Mouse (Mus musculus) megakaryocyte, adult 5-6 weeks (primary cell): Measurements from ENCODE around the gene Ifi213. TPM values are rescaled to one million over a fixed set of nuclear protein-coding genes. Genes with fewer than 3 reads are reported as not detected.
A peak's percentile ranks its signal among the peaks of the same experiment; 100 is the strongest.
"Not testable (repeated sequence)": the region's sequence is repeated elsewhere in the genome, so short reads cannot be mapped to it uniquely, and the experiment has no call there.

Experiments
- ATAC-seq: 2 replicates; pipeline ENCODE4 v1.8.0; 2016; ENCODE audit warnings: mild to moderate bottlenecking, inconsistent platforms; ENCODE audit not compliant: poor library complexity, severe bottlenecking
- total RNA-seq, 2 experiments: library from RNA; stranded (forward) in 1 of 2; stranded (reverse) in 1 of 2; fragments of 153-499, 151-499 nt in 1 of 2; fragments of 221-1000, 200-1000 nt in 1 of 2; gene quantifications; 2 replicates each; pipeline versions ENCODE4 v1.2.3 to v1.2.4; 2015 to 2017

Gene Ifi213
- 26.1 and 30.0 TPM in 2 replicates for total RNA-seq (2015)
- total RNA-seq (2017), result 20.0 and 30.5 TPM in 2 replicates

DNA sequence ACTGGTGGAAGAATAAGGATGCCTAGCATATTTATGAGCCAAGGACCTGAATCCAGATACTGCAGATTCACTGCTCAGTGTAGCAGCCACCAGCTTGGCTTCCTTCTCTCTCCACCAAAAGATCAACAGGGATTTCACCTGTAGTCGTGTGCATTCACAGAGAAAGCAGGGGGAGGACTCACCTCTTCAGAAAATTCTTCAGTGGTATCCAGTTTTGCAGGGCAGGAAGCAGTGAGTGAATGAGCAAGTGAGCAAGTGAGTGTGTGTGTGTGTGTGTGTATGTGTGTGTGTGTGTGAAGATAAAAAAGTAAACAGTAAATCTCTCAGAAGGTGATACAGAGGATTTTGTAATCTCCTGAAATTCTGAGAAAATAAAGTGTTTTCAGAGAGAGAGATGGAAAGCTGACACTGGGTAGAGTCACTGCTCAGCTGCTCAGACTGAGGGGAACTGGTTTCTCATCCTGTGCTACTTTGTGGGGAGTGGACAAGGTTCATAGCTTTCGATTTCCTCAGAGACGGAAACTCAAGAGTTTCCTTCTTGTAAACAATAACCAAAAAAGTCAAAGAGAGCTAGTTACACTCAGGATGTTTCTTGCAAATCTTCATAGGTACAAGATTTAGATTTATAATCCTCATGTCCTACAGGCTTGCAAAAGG lies at the start of gene Ifi213:
Ifi213 (minus strand) TSS at position 437 of the 657 bp plus-strand sequence.
- ATAC-seq, result peak; percentile 83

DNA sequence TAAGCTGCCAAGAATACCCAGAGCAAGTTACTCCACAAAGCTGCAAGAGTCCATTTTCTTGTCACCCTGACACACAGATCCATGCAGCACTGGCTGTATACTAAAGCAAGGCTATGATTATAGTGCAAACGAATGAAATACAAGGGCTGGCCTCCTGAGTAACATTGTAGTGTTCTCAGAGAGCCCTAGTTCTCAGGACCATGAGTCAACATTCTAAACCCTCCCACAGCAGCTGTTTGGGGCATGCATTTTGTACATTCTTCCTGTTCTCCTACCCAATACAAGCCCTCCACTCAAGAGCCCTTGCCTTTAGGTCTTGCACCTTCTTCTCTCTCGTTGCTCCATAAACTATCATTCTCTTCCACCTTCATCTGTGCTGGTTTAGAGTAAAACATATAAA lies 46.3 kb upstream of the Ifi213 start:
- no peak for ATAC-seq

DNA sequence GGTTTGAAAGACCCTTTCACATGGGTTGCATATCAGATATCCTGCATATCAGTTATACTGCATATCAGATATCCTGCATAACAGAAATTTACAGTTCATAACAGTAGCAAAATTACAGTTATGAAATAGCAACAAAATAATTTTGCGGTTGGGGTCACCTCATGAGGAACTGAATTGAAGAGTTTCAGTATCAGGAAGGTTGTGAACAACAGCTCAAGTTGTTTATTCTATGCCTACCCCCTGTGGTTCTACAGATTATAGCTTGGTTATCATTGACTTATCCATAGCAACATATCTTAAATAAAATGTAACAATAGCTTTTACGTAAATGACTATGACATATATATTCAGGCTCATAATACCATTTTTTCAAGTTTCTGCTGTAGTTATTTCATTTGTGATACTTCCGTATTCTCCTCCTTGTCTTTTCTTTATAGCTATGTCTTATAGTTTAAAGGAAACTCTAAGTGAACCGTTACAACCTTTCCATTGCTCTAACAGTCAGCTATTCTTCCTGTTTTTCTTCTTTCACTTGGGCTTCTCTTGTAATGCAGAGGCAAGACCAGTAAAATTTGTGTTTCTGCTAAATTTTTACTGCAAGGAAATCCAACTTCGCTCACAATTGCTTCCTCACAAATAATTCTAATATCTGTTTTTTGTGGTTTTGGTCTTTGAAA lies 35.0 kb upstream of the Ifi213 start:
- peak; percentile 58 for ATAC-seq

DNA sequence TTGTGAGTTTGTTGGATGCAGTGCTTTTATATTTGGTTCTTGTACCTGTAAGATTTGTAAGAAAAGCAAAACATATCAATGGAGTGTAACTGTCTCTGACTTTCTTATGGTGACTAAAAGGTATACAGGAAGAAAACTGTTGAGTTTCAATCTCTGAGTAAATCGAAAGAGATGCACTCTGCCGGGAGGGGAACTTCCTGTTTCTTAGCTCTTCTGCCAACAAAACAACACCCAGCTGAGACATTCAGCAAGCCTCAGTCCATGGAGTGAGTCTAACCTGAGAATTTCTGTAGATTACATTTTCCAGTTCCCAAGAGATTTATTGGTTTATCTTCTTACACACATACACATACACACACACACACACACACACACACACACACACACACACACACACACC lies 31.5 kb upstream of the Ifi213 start, which contains the start of gene Ifi209:
Ifi209 (plus strand) TSS at position 296 of the 400 bp plus-strand sequence.
- ATAC-seq, result peak; percentile 75

DNA sequence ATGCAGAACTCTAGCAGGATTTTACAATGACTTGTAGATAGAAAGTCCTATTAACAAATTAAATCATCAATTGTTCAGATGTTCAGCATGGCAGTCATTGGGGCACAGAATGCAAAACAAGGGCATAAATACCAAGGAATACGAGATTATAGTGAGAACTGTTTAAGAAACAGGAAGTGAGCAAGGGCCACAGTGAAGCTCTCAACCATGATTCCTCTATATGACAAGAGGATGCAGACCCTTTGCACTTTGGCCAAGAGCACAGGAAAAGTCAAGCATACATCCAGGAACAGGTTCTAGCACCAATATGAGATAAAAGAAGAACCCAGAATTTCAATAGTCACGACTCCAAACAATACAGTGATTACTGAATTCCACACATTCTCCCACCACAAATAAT lies 27.6 kb upstream of the Ifi213 start:
- peak; percentile 59; the same call in 1 of the 2 replicates for ATAC-seq

DNA sequence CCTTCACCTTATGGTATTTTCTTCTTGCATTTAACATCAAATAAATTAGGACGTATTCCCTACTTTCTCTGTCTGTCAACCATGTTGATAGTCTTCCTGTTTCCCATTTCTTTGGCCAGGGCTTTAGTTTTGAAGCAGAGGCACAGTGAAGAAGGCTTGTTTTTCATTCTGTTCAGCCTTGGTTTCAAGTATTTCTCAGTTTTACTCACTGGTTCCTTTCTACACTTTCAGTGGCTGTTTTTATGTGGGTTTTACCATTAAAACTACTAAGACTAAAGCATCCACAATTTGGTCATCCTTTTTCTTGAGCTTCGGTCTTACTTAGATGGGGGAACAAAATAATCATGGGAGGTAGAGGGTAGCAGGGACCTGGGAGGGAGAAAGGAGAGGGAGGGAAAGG lies 25.0 kb upstream of the Ifi213 start:
- ATAC-seq, result no peak

DNA sequence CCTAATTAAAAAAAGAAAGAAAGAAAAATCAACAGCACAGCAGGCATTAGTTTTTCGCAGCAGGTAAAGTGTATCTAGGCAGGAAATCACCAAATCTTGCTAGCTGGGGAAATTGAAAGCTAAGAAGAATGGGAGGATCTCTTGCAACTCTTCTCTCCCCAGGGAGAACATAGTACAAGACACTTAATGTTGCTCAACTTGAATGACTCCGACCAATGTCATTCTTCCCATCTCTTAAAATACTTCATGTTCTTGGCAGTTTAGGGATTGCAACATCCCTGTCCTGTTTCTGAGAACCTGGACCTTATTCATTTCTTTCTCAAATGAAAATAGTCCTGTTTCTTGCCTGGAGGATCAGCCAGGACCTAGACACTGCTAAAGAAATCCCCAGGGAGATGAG lies 23.1 kb upstream of the Ifi213 start:
- ATAC-seq, result peak; percentile 92

DNA sequence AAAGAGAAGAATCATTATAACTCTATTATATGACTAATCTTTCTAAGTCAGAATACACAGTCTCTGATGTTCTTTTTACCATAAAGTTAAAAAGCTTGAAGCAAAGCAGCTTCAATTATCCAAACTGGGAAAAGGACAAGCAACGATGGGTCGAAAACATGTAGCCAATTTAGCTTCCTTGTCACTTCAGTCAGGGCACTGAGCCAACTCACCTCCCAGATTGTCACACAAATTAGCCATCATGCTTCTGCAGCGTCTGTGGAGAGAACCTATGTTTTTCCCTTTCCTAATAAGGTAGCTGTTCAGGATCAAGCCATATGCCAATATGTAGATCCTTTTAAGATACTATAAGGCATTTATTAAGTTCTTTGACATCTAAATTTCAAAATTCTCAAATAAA lies 11.2 kb upstream of the Ifi213 start:
- ATAC-seq, result not testable (repeated sequence)

DNA sequence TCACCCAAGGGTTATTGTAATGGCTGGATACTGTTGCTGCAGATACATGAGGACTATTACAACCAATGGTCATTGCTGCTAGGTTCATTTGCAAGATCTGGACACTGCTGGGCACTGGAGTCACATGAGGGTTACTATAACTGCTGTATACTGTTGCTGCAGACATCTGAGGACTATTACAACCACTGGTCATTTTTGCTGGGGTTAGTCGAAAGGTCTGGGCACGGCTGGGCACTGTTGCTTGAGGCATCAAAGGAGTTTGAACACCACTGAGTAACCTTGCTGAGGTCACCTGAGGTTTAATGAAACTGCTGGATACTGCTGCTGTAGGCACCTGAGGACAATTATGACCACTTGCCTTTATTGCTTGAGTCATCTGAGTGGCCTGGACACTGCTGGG lies 9.4 kb downstream of the Ifi213 start:
- not testable (repeated sequence) for ATAC-seq

DNA sequence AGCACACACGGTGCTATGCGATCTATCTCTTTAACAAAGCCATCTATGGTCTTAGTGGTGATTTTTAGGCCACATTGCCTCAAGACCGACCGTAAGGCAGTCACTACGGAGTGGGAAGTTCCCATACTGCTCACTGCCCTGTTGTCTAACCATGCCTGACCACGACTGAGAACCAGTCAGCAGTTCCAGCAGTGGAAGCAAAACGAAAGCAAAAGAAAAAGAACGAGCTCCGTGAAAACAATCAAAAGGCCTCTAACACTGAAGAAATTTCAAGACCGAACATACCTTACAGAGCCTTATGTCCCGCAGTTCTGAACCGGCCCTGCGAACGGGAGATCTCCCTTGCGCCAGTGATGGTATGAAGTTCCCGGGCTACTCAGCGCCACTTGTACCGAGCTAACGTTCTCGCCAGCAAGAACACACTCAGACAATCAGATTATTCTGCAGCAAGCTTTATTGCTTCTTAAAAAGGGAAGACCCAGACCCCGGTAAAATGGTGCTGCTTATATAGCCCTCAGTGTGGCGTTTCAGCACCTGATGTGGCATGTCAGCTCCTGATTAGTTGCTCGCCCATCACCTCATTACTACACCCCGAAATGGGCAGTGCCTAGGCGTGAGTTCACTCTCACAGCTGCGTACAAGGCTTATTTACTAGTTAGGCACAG lies 19.0 kb downstream of the Ifi213 start:
- ATAC-seq, result no peak

DNA sequence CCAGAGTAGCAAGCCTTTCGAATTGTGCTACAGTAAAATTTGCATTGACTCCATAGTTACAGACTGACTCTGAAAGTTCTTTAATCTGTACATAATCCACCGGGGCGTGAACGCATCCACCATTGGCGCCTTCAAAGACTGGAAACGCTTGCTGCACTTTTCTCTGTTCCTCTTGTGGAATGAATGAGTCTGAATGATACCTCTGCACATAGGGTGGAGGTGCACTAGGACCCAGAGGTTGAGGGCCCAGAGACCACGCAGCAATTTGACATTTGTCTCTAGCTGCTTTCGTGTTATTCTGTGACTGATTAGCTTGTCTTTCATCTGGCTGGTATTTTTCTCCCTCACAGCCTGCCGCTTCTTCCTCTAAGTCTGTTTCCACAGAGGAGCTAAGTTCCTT lies 20.0 kb downstream of the Ifi213 start:
- ATAC-seq, result no peak

DNA sequence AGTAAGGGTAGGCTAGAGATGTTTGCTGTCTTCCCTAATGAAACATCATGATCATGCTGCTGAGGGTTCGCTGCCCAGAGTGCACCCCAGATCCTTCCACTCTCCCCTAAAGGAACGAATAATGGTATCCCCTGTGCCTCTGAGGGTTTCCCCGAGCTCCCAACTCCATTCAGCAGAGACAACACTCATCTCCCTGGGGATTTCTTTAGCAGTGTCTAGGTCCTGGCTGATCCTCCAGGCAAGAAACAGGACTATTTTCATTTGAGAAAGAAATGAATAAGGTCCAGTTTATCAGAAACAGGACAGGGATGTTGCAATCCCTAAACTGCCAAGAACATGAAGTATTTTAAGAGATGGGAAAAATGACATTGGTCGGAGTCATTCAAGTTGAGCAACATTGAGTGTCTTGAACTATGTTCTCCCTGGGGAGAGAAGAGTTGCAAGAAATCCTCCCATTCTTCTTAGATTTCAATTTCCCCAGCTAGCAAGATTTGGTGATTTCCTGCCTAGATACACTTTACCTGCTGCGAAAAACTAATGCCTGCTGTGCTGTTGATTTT lies 48.5 kb downstream of the Ifi213 start:
- peak; percentile 45; the same call in 1 of the 2 replicates for ATAC-seq

DNA sequence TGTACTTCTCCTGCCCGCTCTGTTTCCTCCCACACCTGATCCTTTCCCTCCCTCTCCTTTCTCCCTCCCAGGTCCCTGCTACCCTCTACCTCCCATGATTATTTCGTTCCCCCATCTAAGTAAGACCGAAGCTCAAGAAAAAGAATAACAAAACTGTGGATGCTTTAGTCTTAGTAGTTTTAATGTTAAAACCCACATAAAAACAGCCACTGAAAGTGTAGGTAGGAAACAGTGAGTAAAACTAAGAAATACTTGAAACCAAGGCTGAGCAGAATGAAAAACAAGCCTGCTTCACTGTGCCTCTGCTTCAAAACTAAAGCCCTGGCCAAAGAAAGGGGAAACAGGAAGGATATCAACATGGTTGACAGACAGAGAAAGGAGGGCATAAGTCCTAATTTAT lies 50.3 kb downstream of the Ifi213 start:
- ATAC-seq, result not testable (repeated sequence)

DNA sequence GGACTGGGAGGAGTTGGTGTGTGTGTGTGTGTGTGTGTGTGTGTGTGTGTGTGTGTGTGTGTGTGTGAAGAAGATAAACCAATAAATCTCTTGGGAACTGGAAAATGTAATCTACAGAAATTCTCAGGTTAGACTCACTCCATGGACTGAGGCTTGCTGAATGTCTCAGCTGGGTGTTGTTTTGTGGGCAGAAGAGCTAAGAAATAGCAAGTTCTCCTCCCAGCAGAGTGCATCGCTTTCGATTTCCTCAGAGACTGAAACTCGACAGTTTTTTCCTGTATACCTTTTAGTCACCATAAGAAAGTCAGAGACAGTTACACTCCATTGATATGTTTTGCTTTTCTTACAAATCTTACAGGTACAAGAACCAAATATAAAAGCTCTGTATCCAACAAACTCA lies 63.3 kb downstream of the Ifi213 start, which contains the start of gene Ifi214:
Ifi214 (minus strand) TSS at position 167 of the 400 bp plus-strand sequence.
- peak; percentile 63 for ATAC-seq

DNA sequence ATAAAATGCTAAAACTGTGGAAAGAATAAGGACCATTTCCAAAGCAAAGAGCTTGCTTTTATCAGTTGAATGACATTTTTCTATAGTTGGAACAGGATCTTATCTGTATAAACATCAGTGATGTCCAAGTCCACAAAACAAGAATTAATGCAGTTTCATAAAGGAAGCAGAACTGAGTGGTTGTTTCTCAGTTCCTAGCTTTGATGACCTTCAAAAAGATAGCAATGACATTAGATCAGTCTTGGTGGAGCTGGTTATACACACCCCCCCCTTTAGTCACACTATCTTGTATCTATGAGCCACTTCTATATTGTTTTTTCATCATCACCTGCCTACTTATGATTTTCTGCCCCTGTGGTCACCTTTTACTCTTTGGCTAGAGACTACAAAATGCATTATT lies 77.6 kb downstream of the Ifi213 start:
- ATAC-seq, result peak; percentile 48; the same call in 1 of the 2 replicates

Other genes starting within 250 kb of the Ifi213 start
- 56.4 and 68.1 TPM in 2 replicates for gene Aim2, start 248.4 kb downstream of the Ifi213 start, total RNA-seq (2015)
- 91.8 and 109 TPM in 2 replicates for gene Aim2, start 248.4 kb downstream of the Ifi213 start, total RNA-seq (2017)
- gene Cadm3, start 231.6 kb downstream of the Ifi213 start, total RNA-seq (2015), result 1.5 and 2.1 TPM in 2 replicates
- 0.51 and 5.2 TPM in 2 replicates for gene Cadm3, start 231.6 kb downstream of the Ifi213 start, total RNA-seq (2017)
- gene Ifi206, start 108.2 kb downstream of the Ifi213 start, total RNA-seq (2015), result 13.1 and 17.8 TPM in 2 replicates
- gene Ifi206, start 108.2 kb downstream of the Ifi213 start, total RNA-seq (2017), result 2.4 and 3.1 TPM in 2 replicates
- 1.8 and 2.3 TPM in 2 replicates for gene Ifi214, start 63.3 kb downstream of the Ifi213 start, total RNA-seq (2015)
- gene Ifi214, start 63.3 kb downstream of the Ifi213 start, total RNA-seq (2017), result 1.1 and 1.9 TPM in 2 replicates
- gene Ifi209, start 31.6 kb upstream of the Ifi213 start, total RNA-seq (2015), result 191 and 200 TPM in 2 replicates
- 256 and 263 TPM in 2 replicates for gene Ifi209, start 31.6 kb upstream of the Ifi213 start, total RNA-seq (2017)
- 3.0 and 6.5 TPM in 2 replicates for gene Ifi208, start 74.4 kb upstream of the Ifi213 start, total RNA-seq (2015)
- 2.3 and 2.4 TPM in 2 replicates for gene Ifi208, start 74.4 kb upstream of the Ifi213 start, total RNA-seq (2017)
- gene Ifi207, start 142.5 kb upstream of the Ifi213 start, total RNA-seq (2015), result 162 and 188 TPM in 2 replicates
- 66.9 and 70.4 TPM in 2 replicates for gene Ifi207, start 142.5 kb upstream of the Ifi213 start, total RNA-seq (2017)
- 135 and 165 TPM in 2 replicates for gene Ifi204, start 167.7 kb upstream of the Ifi213 start, total RNA-seq (2015)
- gene Ifi204, start 167.7 kb upstream of the Ifi213 start, total RNA-seq (2017), result 256 and 281 TPM in 2 replicates